Mouse (Mus musculus) heart, adult 2 months (tissue): ENCODE measurements at regions not wholly inside any gene's neighbourhood (a gene's known extent, or its start where the extent isn't known, plus 50 kb on each side); places are given as distances from the start of the nearest gene placed in this dataset.

Experiments
- DNase-seq, 2 experiments: peaks; one replicate each; pipeline ENCODE4 v3.0.0; 2021
- H3K27ac ChIP-seq: fragments of 200-600 bp; 2 replicates; pipeline ENCODE4 v1.8.1; 2022
- H3K27me3 ChIP-seq: fragments of 200-500 bp; 2 replicates; pipeline ENCODE4 v1.6.1; 2012; ENCODE audit warnings: mild to moderate bottlenecking, low read length, inconsistent platforms, mixed read lengths; ENCODE audit not compliant: control insufficient read depth, insufficient read depth
- H3K36me3 ChIP-seq: fragments of 200-500 bp; 2 replicates; pipeline ENCODE4 v1.6.1; 2012; ENCODE audit warnings: low read length, inconsistent platforms; ENCODE audit not compliant: control insufficient read depth, insufficient read depth
- H3K4me1 ChIP-seq: fragments of 200-500 bp; 2 replicates; pipeline ENCODE4 v1.6.1; 2011; ENCODE audit warnings: low read length; ENCODE audit not compliant: control insufficient read depth, insufficient read depth
- H3K4me3 ChIP-seq: fragments of 200-600 bp; 2 replicates; pipeline ENCODE4 v1.8.1; 2022
- H3K79me2 ChIP-seq: fragments of 200-500 bp; replicated peaks from 2 replicates; pipeline ENCODE4 v1.6.1; 2012; ENCODE audit warnings: mild to moderate bottlenecking, inconsistent platforms, low read length, moderate library complexity, mixed read lengths; ENCODE audit not compliant: control insufficient read depth, insufficient read depth
- H3K9ac ChIP-seq: fragments of 200-500 bp; 2 replicates; pipeline ENCODE4 v1.6.1; 2012; ENCODE audit warnings: low read depth, mild to moderate bottlenecking, control low read depth, inconsistent platforms, low read length, mixed read lengths
- CTCF ChIP-seq: fragments of 200-600 bp; IDR thresholded peaks from 2 replicates; pipeline ENCODE4 v1.8.1; 2022; ENCODE audit warnings: antibody characterized with exemption, mild to moderate bottlenecking, moderate library complexity
- EP300 ChIP-seq: fragments of 200-500 bp; IDR thresholded peaks from 2 replicates; pipeline ENCODE4 v1.6.1; 2011; ENCODE audit warnings: low read depth, low read length, control low read depth; ENCODE audit not compliant: insufficient read depth
- POLR2A ChIP-seq: fragments of 200-500 bp; IDR thresholded peaks from 2 replicates; pipeline ENCODE4 v1.6.1; 2011; ENCODE audit warnings: mild to moderate bottlenecking, low read depth, low read length, control low read depth; ENCODE audit not compliant: insufficient read depth
- WGBS: fragments of 180-500 bp; shearing (Covaris S2); methylation state at CpG from one replicate; pipeline ENCODE4 v1.1.7; 2018; 5-methylcytosine and 5-hydroxymethylcytosine counted together
- intact Hi-C: fragments of 180-260 bp; cut with DNase I; formaldehyde crosslinking; loops from one replicate; pipeline ENCODE4 v1.15.1; 2025

DNA sequence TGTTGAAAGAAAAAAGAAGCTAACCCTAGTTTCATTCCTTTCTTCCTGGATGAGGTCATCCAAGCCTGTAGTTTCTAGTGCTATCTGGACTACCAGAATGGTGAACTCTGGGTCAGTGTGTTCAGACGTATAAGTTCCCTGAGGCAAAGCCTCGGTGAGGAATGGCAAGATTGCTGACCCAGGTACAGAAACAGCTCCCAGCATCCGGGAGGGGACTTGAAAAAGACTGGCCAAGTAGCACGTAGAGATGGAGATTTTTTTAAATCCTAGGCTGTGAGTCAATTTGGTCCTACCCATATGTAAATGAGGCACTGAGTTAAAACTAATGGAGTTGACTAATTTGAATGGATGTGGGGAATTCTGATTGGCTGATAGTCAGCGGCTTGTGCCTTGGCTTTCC is 55.0 kb upstream of the Gm11084 start:
- no peak overlapping the region for H3K9ac ChIP-seq
- no peaks in the 10 kb centered on the region for H3K79me2 ChIP-seq
- H3K27ac ChIP-seq: no peak overlapping the region; the same call in 1 of the 2 replicates
- peaks cover 13% of the 10 kb centered on the region for H3K4me1 ChIP-seq
- no peak for DNase-seq
- H3K4me3 ChIP-seq: no peak overlapping the region
- H3K27me3 ChIP-seq: no peaks in the 10 kb centered on the region
- peaks cover 3% of the 10 kb centered on the region for H3K36me3 ChIP-seq
- WGBS: 48% methylated on average over 5 of the region's 5 CpGs
- intact Hi-C loops: no loop called here
- no peak for TF ChIP-seq CTCF
- no peak for TF ChIP-seq POLR2A
- TF ChIP-seq EP300: no peak

DNA sequence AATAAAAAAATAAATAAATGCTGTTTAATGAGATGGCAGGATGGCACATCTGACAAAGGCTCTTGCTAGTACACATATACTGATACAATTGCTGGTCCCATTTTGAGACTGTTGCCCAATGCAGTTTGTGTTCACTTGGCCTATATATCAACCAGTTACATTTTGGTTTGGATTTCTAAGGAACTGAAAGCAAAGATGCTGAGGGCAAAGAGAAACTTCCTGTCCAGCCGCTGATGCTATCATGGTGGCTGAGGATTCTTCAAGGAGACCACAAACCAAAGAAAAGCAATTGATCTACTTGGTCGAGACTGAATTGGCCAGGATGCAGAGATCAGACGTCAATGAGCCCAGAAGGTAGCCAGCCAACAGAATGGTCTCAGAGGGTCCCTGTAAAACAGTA is 53.5 kb upstream of the Gm11084 start:
- H3K9ac ChIP-seq: no peak overlapping the region
- no peaks in the 10 kb centered on the region for H3K27me3 ChIP-seq
- peaks cover 8% of the 10 kb centered on the region for H3K4me1 ChIP-seq
- peak in 1 of 2 experiments; percentile 18 for DNase-seq
- no peaks in the 10 kb centered on the region for H3K79me2 ChIP-seq
- intact Hi-C loops: no loop called here
- H3K27ac ChIP-seq: no peak overlapping the region
- peaks cover 3% of the 10 kb centered on the region for H3K36me3 ChIP-seq
- 70% methylated on average over 3 of the region's 3 CpGs for WGBS
- TF ChIP-seq POLR2A: no peak
- TF ChIP-seq CTCF: no peak
- TF ChIP-seq EP300: no peak
- H3K4me3 ChIP-seq: no peak overlapping the region

GRCm38 (mm10) chr2:73039300-73039699 is 52.8 kb upstream of the Gm11084 start:
- peaks cover 3% of the 10 kb centered on the region for H3K36me3 ChIP-seq
- no peaks in the 10 kb centered on the region for H3K27me3 ChIP-seq
- no peak for DNase-seq
- TF ChIP-seq EP300: no peak
- TF ChIP-seq POLR2A: no peak
- TF ChIP-seq CTCF: no peak
- intact Hi-C loops: loop anchor here (5.0 kb wide), 1 partner anchor 293 kb away; no protein-coding TSS in a partner anchor
- H3K9ac ChIP-seq: no peak overlapping the region
- 72% methylated on average over 2 of the region's 2 CpGs for WGBS
- H3K27ac ChIP-seq: no peak overlapping the region
- H3K4me3 ChIP-seq: no peak overlapping the region
- peaks cover 7% of the 10 kb centered on the region for H3K4me1 ChIP-seq
- H3K79me2 ChIP-seq: no peaks in the 10 kb centered on the region

DNA sequence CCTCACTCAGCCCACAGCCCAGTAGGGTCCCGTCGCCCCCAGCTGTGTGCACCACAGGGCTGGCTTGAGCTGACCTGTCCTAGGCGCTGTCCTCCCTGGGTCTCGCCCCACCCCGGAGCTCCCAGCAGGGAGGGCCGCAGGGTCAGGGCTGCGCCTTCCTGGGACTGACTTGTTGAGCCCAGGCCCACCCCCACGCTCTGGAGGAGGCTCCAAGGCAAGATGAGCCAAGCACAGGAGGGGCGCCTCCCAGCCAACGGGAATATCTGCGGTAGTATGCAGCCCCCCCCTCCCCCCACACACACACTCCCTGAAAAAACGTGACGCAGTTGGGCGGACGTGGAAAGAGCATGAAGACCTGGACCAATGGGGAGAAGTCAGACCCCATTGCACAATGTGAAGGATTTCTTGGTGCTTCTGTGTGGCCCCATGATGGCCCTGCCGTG is 51.8 kb upstream of the Gm11084 start:
- Histone ChIP-seq H3K4me3 (no peak overlapping the region), H3K27ac (peak overlapping the region; percentile 80), H3K4me1 (peaks cover 7% of the 10 kb centered on the region), H3K27me3 (no peaks in the 10 kb centered on the region), H3K9ac (peak overlapping the region; percentile 44; the same call in 1 of the 2 replicates), H3K36me3 (peaks cover 3% of the 10 kb centered on the region), H3K79me2 (no peaks in the 10 kb centered on the region)
- TF ChIP-seq EP300: no peak
- TF ChIP-seq CTCF: no peak
- no peak; the same call in 1 of the 2 replicates for TF ChIP-seq POLR2A
- intact Hi-C loops: loop anchor here (5.0 kb wide), 1 partner anchor 294 kb away; no protein-coding TSS in a partner anchor
- DNase-seq: peak; percentile 65 to 73
- 21% methylated on average over 16 of the region's 16 CpGs for WGBS

DNA sequence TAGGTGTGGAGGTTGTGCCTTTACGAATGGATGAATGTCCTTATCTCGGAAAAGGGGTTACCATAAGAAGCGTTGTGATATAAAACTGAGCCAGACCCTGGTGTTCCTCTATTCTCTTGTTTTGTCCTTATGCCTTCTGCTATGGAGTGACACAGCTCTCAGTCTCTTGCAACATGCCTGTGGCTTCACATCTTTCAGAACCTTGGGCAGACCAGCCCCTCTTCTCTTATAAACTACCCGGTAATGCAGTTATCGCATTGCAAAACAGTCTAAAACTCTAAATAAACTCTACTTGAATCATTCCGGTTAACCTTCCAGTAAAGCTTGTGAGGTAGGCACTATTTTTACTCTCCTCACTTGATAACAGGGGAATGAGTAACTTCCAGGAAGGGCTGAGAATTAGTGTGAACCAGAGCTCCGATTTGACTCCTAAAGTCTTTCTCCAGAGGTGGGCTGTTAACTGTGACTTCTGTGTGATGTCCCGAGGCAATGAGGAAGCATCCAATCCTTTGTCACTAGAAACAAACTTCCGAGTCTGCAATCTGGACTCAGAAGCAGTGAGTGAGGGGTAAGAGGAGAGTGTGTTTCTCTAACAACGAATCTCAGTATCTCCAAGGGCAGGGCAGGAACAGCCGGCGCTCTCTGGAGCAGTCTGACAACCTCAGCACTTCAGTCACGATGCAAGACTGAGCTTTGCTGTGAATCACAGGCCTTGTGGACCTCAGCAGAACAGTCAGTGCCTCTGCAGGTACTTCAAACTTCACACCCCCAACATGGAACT is 50.9 kb upstream of the Gm11084 start:
- Histone ChIP-seq H3K4me1 (peaks cover 7% of the 10 kb centered on the region), H3K79me2 (no peaks in the 10 kb centered on the region), H3K36me3 (peaks cover 3% of the 10 kb centered on the region), H3K27ac (peak overlapping the region; percentile 80), H3K27me3 (no peaks in the 10 kb centered on the region), H3K4me3 (no peak overlapping the region), H3K9ac (peak overlapping the region; percentile 10; the same call in 1 of the 2 replicates)
- intact Hi-C loops: loop anchor here (5.0 kb wide), 1 partner anchor 295 kb away; no protein-coding TSS in a partner anchor
- peak; percentile 48 to 55 for DNase-seq
- WGBS: 24% methylated on average over 13 of the region's 13 CpGs
- TF ChIP-seq CTCF (no peak), POLR2A (no peak), EP300 (0 out of 2 replicates have a peak, but pooled peaks have one; percentile 41)
